Mouse (Mus musculus) gastrocnemius, postnatal 4 days (tissue): ENCODE data around the gene Slc11a1. TPM values are rescaled to one million over a fixed set of nuclear protein-coding genes. Genes with fewer than 3 reads are reported as not detected.

ENCODE experiments used
- DNase-seq, 2 experiments: peaks; one replicate each; pipeline ENCODE4 v3.0.0; 2021 to 2022; ENCODE audit warnings: low spot score in 2 of 2, mixed read lengths in 2 of 2
- microRNA-seq: library from miRNA; unstranded; fragments of <30 nt; microRNA quantifications from one replicate; pipeline ENCODE4 v1.2.0, GENCODE M21; 2021
- total RNA-seq, 2 experiments: library from RNA; stranded (reverse); gene quantifications; 2 replicates each; pipeline ENCODE4 v1.2.3; 2021

Slc11a1 gene
- total RNA-seq, 2 experiments from 2014 or later: 4.5 to 4.6 TPM

- no peak for DNase-seq
Observed at GRCm38 (mm10) chr1:74404206-74404605, 29.2 kb downstream of the Slc11a1 start.

GRCm38 (mm10) chr1:74408589-74409504 is 33.9 kb downstream of the Slc11a1 start, which contains the start of gene Vil1:
Gene Vil1, plus strand, starts transcription at chr1:74409376.
- no peak for DNase-seq

- no peak for DNase-seq
Observed at GRCm38 (mm10) chr1:74411753-74412325, 36.8 kb downstream of the Slc11a1 start.

GRCm38 (mm10) chr1:74412711-74413110 is 37.7 kb downstream of the Slc11a1 start:
- DNase-seq: no peak

GRCm38 (mm10) chr1:74415143-74415542 is 40.1 kb downstream of the Slc11a1 start:
- DNase-seq: peak in 1 of 2 experiments; percentile 22

GRCm38 (mm10) chr1:74418747-74419439 is 43.9 kb downstream of the Slc11a1 start:
- no peak for DNase-seq

GRCm38 (mm10) chr1:74419440-74419794 is 44.4 kb downstream of the Slc11a1 start:
- no peak for DNase-seq

GRCm38 (mm10) chr1:74423147-74423546 is 48.2 kb downstream of the Slc11a1 start:
- no peak for DNase-seq

GRCm38 (mm10) chr1:74425845-74426244 is 50.9 kb downstream of the Slc11a1 start:
- DNase-seq: no peak

- no peak for DNase-seq
Observed at GRCm38 (mm10) chr1:74433220-74433619, 58.2 kb downstream of the Slc11a1 start.

GRCm38 (mm10) chr1:74434596-74434995 is 59.6 kb downstream of the Slc11a1 start:
- no peak for DNase-seq

- no peak for DNase-seq
Observed at GRCm38 (mm10) chr1:74435563-74435962, 60.6 kb downstream of the Slc11a1 start.

Small RNA genes lying within 50 kb of the gene (microRNA-seq; reads per million reads assigned to microRNA genes)
- gene Mir26b: 14,241 reads per million, percentile 95 among the genes with 10 or more reads in this experiment

Other genes starting within 250 kb of the Slc11a1 start
- under 1 TPM; 0.52 to 0.54 TPM for gene Rufy4, start 249.7 kb upstream of the Slc11a1 start, total RNA-seq
- gene Cxcr2, start 221.2 kb upstream of the Slc11a1 start, total RNA-seq: under 1 TPM in 1 of 2 experiments, not detected in 1; 0.08 TPM
- gene Cxcr1, start 180.6 kb upstream of the Slc11a1 start, total RNA-seq: not detected
- 100 to 1,000 TPM; 140 to 145 TPM for gene Arpc2, start 139.1 kb upstream of the Slc11a1 start, total RNA-seq
- gene Gpbar1, start 96.6 kb upstream of the Slc11a1 start, total RNA-seq: not detected
- 100 to 1,000 TPM; 113 to 117 TPM for gene Aamp, start 90.5 kb upstream of the Slc11a1 start, total RNA-seq
- gene Pnkd, start 90.3 kb upstream of the Slc11a1 start, total RNA-seq: 10 to 100 TPM; 83.8 to 91.1 TPM
- gene Tmbim1, start 69.6 kb upstream of the Slc11a1 start, total RNA-seq: 10 to 100 TPM; 63.2 to 68.6 TPM
- under 1 TPM; 0.23 to 0.25 TPM for gene Catip, start 13.1 kb upstream of the Slc11a1 start, total RNA-seq
- gene Ctdsp1, start 16.3 kb downstream of the Slc11a1 start, total RNA-seq: 100 to 1,000 TPM; 109 to 135 TPM
- gene Vil1, start 34.2 kb downstream of the Slc11a1 start, total RNA-seq: under 1 TPM; 0.13 to 0.66 TPM
- gene Cnot9, start 130.9 kb downstream of the Slc11a1 start, total RNA-seq: 10 to 100 TPM; 30.0 to 30.2 TPM
- 10 to 100 TPM; 40.6 to 44.9 TPM for gene Plcd4, start 167.7 kb downstream of the Slc11a1 start, total RNA-seq
- gene Usp37, start 169.1 kb downstream of the Slc11a1 start, total RNA-seq: 10 to 100 TPM; 19.7 to 20.5 TPM
- gene Zfp142, start 213.1 kb downstream of the Slc11a1 start, total RNA-seq: 10 to 100 TPM; 12.5 to 14.3 TPM
- 10 to 100 TPM; 14.2 to 14.6 TPM for gene Bcs1l, start 213.1 kb downstream of the Slc11a1 start, total RNA-seq
- 10 to 100 TPM; 24.5 to 33.1 TPM for gene Rnf25, start 226.2 kb downstream of the Slc11a1 start, total RNA-seq
- 1 to 10 TPM; 2.8 to 3.0 TPM for gene Stk36, start 226.2 kb downstream of the Slc11a1 start, total RNA-seq